Mouse (Mus musculus): ENCODE measurements around the gene Myo1a.

Gene Myo1a

DNA sequence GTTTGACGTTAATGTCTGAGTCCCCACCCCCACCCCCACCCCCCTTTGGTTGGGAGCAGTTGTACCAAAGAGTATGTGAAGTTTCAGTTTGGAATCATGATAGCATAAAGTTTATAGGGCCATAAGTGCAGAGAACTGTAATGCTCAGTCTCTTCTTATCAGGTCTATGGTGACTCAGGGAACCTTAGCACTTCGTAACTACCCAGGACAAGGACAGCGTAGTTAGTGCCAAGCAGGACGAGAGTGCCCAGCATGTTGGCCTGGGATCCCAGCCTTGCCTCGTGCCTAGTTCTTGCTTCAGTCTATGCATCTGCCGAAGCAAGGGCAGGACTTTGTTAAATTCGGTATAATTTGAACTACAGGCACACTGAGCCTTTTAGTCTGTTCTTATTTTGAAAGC, 9.2 kb upstream of the Myo1a start:
- POLR2A ChIA-PET, result interaction anchor here in 1 of 4 experiments (1.5 kb wide), 1 partner anchor 29 kb away, joined by 4 read pairs; the partner anchor contains the start of gene Tac2
- CTCF ChIA-PET, result interaction anchor here in 1 of 4 experiments (0.7 kb wide), 1 partner anchor 9 kb away, joined by 3 read pairs; the partner anchor contains the start of gene Myo1a

- CTCF ChIA-PET, result interaction anchor here in 1 of 4 experiments (0.6 kb wide), 1 partner anchor 239 kb away, joined by 3 read pairs; no protein-coding TSS in a partner anchor
- POLR2A ChIA-PET, result interaction anchor here in 2 of 4 experiments (0.6 to 2.8 kb wide), 9 partner anchors 8 to 217 kb away, joined by 3 to 10 read pairs (median 3); partner anchors contain the start of gene Nab2 (in 1 of the 2)
Measured at GRCm38 (mm10) chr10:127698966-127699365, 6.0 kb upstream of the Myo1a start.

GRCm38 (mm10) chr10:127703299-127703698, 1.7 kb upstream of the Myo1a start:
- ChIA-PET POLR2A (interaction anchor here in 3 of 4 experiments (0.6 to 1.7 kb wide), 11 partner anchors 13 to 726 kb away, joined by 3 to 7 read pairs (median 3); partner anchors contain the start of gene Naca (in 1 of the 3)), CTCF (interaction anchor here in 3 of 4 experiments (0.6 to 3.6 kb wide), 9 partner anchors 11 to 305 kb away, joined by 3 to 21 read pairs (median 4); partner anchors contain the start of gene Stat6 (in 1 of the 3))

DNA sequence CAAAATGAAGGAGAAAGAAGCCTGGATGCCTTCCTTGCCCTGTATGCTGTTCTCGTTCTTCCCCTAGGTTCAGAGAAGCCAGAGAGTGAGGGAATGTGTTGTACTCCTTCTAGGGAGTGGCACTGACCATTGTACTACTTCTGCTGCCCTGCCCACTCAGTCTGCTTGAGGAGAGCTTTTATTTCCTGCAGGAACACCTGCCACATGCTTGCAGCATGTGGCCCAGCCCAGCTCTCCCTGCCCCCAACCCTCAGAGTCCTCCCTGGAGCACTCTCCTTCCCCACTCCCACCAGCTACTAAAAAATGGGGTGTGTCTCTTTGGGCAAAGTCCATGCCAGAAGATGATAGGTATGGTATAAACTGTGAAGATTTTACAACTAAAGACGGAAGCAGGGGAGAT, 677 bp upstream of the Myo1a start:
- POLR2A ChIA-PET, result interaction anchor here in 2 of 4 experiments (0.7 to 2.2 kb wide), 12 partner anchors 11 to 331 kb away, joined by 3 to 11 read pairs (median 3); partner anchors contain the start of genes Naca (in 2 of the 2) and Tac2 (in 1 of the 2)
- CTCF ChIA-PET, result interaction anchor here (0.6 to 3.6 kb wide), 22 partner anchors 11 to 83 kb away, joined by 3 to 21 read pairs (median 4); partner anchors contain the start of genes Gpr182 (in 1 of the 4), Lrp1 (in 1 of the 4), Nab2 (in 1 of the 4) and Stat6 (in 1 of the 4)

GRCm38 (mm10) chr10:127705783-127706182, 813 bp downstream of the Myo1a start:
- CTCF ChIA-PET, result interaction anchor here in 2 of 4 experiments (0.5 to 1.2 kb wide), 5 partner anchors 23 to 62 kb away, joined by 3 to 6 read pairs (median 4); no protein-coding TSS in a partner anchor
- POLR2A ChIA-PET, result interaction anchor here in 1 of 4 experiments (0.8 to 3.3 kb wide), 6 partner anchors 9 to 38 kb away, joined by 3 to 11 read pairs (median 5); partner anchors contain the start of genes Nab2 and Tac2

- ChIA-PET POLR2A (interaction anchor here in 2 of 4 experiments (0.6 to 3.3 kb wide), 6 partner anchors 9 to 331 kb away, joined by 3 to 11 read pairs (median 4); partner anchors contain the start of gene Tac2 (in 2 of the 2)), CTCF (interaction anchor here in 1 of 4 experiments (0.9 kb wide), 1 partner anchor 17 kb away, joined by 4 read pairs; no protein-coding TSS in a partner anchor)
Measured at GRCm38 (mm10) chr10:127707721-127708120, 2.8 kb downstream of the Myo1a start.

DNA sequence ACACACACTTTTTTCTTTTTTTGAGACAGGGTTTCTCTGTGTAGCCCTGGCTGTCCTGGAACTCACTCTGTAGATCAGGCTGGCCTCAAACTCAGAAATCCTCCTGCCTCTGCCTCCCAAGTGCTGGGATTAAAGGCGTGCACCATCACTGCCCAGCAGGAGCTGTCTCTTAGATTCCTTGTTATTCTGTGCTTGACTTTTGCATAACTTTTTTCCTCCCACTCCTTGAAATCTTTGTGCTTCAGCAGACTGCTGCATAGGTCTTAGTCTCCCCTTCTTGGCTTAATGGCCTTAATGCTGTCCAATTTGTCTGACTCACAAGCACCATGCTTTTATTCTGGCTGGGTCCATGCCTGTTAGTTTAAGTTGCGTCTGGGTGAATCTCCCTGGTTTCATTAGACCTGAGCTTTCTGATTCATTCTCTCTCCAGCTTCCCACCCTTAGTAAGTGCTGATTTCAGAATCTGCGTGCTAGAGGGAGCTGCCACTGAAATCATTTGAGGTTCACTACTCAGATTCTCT, 3.9 kb downstream of the Myo1a start:
- CTCF ChIA-PET, result interaction anchor here (0.5 to 1.6 kb wide), 6 partner anchors 11 to 479 kb away, joined by 3 to 4 read pairs (median 3); no protein-coding TSS in a partner anchor
- POLR2A ChIA-PET, result interaction anchor here in 3 of 4 experiments (0.6 to 3.3 kb wide), 8 partner anchors 11 to 315 kb away, joined by 3 to 11 read pairs (median 4); partner anchors contain the start of gene Tac2 (in 1 of the 3)

DNA sequence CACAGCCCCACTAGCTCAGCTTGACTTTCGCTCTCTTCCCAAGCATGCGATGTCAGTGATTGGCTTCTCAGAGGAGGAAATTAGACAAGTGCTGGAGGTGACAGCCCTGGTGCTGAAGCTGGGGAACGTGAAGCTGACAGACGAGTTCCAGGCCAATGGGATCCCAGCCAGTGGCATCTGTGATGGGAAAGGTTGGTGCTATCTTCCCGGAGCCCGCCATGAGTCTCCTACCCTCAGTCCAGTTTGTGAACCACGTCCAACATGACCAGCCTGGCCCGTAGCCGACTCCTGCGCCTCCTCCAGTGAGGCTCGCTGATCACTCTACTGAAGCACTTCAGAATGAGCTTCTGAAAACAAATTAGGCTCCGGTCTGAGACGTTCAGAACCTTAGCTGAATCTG, 5.4 kb downstream of the Myo1a start:
- ChIA-PET CTCF (interaction anchor here in 2 of 4 experiments (0.6 to 1.4 kb wide), 6 partner anchors 13 to 197 kb away, joined by 3 to 7 read pairs (median 3); partner anchors contain the start of gene Tac2 (in 1 of the 2)), POLR2A (interaction anchor here in 1 of 4 experiments (1.1 to 2.2 kb wide), 5 partner anchors 11 to 223 kb away, joined by 3 to 10 read pairs (median 5); no protein-coding TSS in a partner anchor)

GRCm38 (mm10) chr10:127712736-127713135, 7.8 kb downstream of the Myo1a start:
- POLR2A ChIA-PET, result interaction anchor here in 2 of 4 experiments (0.5 to 0.7 kb wide), 2 partner anchors 28 to 86 kb away, joined by 3 to 4 read pairs; no protein-coding TSS in a partner anchor
- CTCF ChIA-PET, result interaction anchor here in 1 of 4 experiments (0.5 kb wide), 1 partner anchor 181 kb away, joined by 3 read pairs; no protein-coding TSS in a partner anchor

GRCm38 (mm10) chr10:127721671-127722418, 16.9 kb downstream of the Myo1a start:
- CTCF ChIA-PET, result interaction anchor here in 3 of 4 experiments (0.7 to 1.9 kb wide), 7 partner anchors 8 to 79 kb away, joined by 3 to 6 read pairs (median 3); partner anchors contain the start of genes Myo1a (in 2 of the 3) and Stat6 (in 1 of the 3)

DNA sequence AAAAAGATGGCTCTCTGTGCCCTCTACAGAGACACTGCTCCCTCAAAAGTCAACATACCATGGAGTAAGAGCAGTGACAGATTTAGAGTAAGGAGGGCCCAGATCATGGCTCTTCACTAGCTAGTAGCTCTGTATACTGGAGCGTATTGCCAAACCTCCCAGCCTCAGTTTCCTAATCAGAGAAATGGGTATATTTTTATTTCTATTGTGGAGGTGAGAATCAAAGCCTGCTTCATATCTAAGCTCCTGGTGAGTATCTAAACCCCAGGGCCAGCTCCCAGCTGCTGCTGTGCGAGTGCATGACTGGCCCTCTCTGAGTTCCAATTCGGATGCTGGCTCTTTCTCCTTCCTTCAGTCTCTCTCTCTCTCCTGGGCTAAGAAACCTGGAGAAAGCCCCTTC, 19.2 kb downstream of the Myo1a start, which contains the start of gene Tac2:
TSS of gene Tac2 (plus strand) at position 301 of the 400 bp plus-strand sequence.
- CTCF ChIA-PET, result interaction anchor here in 3 of 4 experiments (0.6 to 3.0 kb wide), 9 partner anchors 9 to 215 kb away, joined by 3 to 12 read pairs (median 6); partner anchors contain the start of gene Myo1a (in 1 of the 3)
- POLR2A ChIA-PET, result interaction anchor here in 3 of 4 experiments (0.7 to 2.0 kb wide), 7 partner anchors 16 to 386 kb away, joined by 3 to 11 read pairs (median 3); partner anchors contain the start of gene Myo1a (in 1 of the 3)

More at GRCm38 (mm10) chr10:127721671-127722418, 16.9 kb downstream of the Myo1a start:
- POLR2A ChIA-PET, result interaction anchor here in 3 of 4 experiments (0.5 to 2.2 kb wide), 14 partner anchors 9 to 101 kb away, joined by 3 to 7 read pairs (median 4); partner anchors contain the start of gene Lrp1 (in 1 of the 3)

GRCm38 (mm10) chr10:127725136-127725535, 20.2 kb downstream of the Myo1a start:
- CTCF ChIA-PET, result interaction anchor here (0.5 to 3.0 kb wide), 13 partner anchors 9 to 283 kb away, joined by 3 to 9 read pairs (median 5); partner anchors contain the start of gene Myo1a (in 2 of the 4)
- POLR2A ChIA-PET, result interaction anchor here (0.5 to 2.0 kb wide), 11 partner anchors 17 to 212 kb away, joined by 3 to 11 read pairs (median 3); partner anchors contain the start of gene Myo1a (in 1 of the 4)

DNA sequence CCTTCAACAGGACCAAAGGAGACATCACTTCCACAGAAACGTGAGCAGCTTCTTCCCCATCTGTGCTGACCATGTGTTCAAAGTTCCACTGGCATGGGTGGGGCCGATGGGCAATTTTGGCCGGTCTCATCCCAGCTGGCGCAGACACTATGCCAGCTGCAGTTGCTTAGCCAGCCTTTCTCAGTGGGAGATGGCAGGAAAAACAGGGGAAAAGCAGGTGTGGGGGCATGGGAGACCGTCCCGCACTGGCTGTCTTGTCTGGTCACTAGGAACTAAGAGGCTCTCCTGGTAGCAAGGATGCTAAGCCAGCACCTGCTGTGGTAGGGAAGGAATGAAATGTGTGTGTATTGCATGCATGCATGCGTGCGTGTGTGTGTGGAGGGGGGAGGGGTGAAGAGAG, 23.5 kb downstream of the Myo1a start:
- POLR2A ChIA-PET, result interaction anchor here in 1 of 4 experiments (0.5 to 2.6 kb wide), 6 partner anchors 10 to 908 kb away, joined by 3 to 14 read pairs (median 3); partner anchors contain the start of genes Naca and Zbtb39
- CTCF ChIA-PET, result interaction anchor here in 3 of 4 experiments (1.0 to 1.8 kb wide), 5 partner anchors 9 to 228 kb away, joined by 3 to 6 read pairs (median 4); partner anchors contain the start of gene Myo1a (in 1 of the 3)

DNA sequence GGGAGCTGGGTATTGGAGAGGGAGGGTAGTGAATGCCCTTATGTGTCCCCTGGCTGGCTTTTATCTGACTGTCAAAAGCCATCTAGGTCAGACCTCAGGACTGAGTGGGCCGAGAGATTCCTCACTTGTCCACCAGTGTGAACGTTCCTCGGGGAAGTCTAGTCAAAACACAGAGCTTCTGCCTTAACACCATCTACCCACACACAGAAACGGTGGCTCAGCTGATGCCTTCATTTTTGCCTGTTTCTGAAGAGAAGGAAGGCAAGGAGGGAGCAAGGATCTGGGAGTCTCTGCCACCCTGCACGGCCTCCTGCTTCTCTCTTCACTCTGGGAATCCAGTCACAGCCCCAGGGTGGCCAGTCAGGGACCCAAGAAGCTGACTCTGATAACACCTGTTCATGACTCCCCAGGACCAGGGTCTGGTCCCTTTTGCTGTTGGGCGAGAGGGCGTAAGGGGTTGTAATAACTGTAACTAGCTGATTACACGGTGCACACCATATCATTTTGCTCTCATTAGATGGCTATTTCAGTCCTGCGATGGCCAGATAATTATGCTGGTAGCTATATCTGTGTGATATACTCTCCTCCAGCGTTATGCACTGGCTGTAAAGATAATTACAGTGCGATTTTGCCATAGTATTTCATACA, 25.4 kb downstream of the Myo1a start:
- POLR2A ChIA-PET, result interaction anchor here in 2 of 4 experiments (0.8 to 1.7 kb wide), 6 partner anchors 9 to 88 kb away, joined by 3 to 5 read pairs (median 4); partner anchors contain the start of gene Stat6 (in 1 of the 2)
- CTCF ChIA-PET, result interaction anchor here in 2 of 4 experiments (0.6 to 1.4 kb wide), 3 partner anchors 8 to 14 kb away, joined by 3 to 6 read pairs (median 3); no protein-coding TSS in a partner anchor

DNA sequence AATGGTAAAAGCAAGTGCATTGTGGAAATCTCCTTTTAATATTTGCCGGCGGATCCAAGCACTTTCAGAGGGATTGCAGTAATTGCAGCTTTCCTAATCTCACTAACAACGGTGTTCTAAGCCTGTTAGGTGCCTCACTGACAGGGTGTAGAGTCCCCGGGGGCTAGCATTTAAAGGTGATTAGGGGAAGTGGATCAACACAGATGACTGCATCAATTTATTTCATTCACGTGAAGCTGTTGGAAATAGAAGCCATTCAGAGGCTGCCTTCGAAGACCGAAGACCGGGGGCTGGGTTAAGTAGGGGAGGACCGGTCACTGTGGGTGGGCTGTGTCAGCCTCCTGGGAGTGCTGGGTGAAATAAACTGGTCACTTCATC, 26.0 kb downstream of the Myo1a start:
- CTCF ChIA-PET, result interaction anchor here in 2 of 4 experiments (0.6 to 1.4 kb wide), 3 partner anchors 9 to 14 kb away, joined by 3 to 6 read pairs (median 3); no protein-coding TSS in a partner anchor

DNA sequence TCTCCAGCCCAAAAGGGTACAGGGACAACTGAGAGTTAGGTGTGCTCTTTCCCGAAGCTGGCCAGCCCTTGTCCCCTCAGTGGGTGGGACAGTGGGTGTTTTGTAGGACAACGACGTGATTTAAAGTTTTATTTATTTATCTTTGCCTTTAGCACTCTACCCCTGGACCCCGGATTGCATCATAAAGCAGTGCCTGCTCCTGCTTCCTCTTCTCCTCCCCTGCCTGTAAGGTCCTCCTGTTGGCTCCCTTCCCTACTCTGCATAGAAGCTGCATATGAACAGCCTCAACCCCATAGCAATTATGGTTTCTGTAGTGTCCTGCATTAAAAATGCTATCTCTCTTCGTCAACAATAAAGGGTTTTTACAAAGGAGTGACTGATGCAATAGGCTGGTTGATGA, 26.4 kb downstream of the Myo1a start:
- CTCF ChIA-PET, result interaction anchor here in 1 of 4 experiments (0.7 to 1.4 kb wide), 2 partner anchors 10 to 15 kb away, joined by 3 read pairs; no protein-coding TSS in a partner anchor
- POLR2A ChIA-PET, result interaction anchor here in 1 of 4 experiments (0.7 to 1.7 kb wide), 5 partner anchors 20 to 1262 kb away, joined by 3 to 7 read pairs (median 4); no protein-coding TSS in a partner anchor

More for the DNA sequence above, 26.0 kb downstream of the Myo1a start:
- POLR2A ChIA-PET, result interaction anchor here in 2 of 4 experiments (0.7 to 1.7 kb wide), 7 partner anchors 9 to 1261 kb away, joined by 3 to 7 read pairs (median 4); partner anchors contain the start of gene Stat6 (in 1 of the 2)
